Mouse (Mus musculus) ES-CJ7 (cell line): ENCODE data around the gene Btbd6.

Experiments used
- DNase-seq: peaks from one replicate; pipeline ENCODE4 v3.0.0; 2011; ENCODE audit warnings: low read depth, low spot score

The Btbd6 gene

GRCm38 (mm10) chr12:112976371-112977073, at the start of gene Btbd6:
Btbd6 (plus strand) TSS chr12:112976482.
- peak; percentile 82 for DNase-seq

- no peak for DNase-seq
These were observed 49.0 kb upstream of the Btbd6 start for GRCm38 (mm10) chr12:112927265-112927664.

- DNase-seq, result peak; percentile 43
These were observed 47.7 kb upstream of the Btbd6 start for GRCm38 (mm10) chr12:112928401-112929241.

- DNase-seq, result peak; percentile 76
These were observed 46.5 kb upstream of the Btbd6 start, which contains the start of gene Jag2 for GRCm38 (mm10) chr12:112929562-112930352. Jag2 (minus strand) TSS chr12:112929776.

- DNase-seq, result no peak
These were observed 43.6 kb upstream of the Btbd6 start for GRCm38 (mm10) chr12:112932647-112933046.

- DNase-seq, result no peak
These were observed 38.4 kb upstream of the Btbd6 start for GRCm38 (mm10) chr12:112937906-112938305.

- DNase-seq, result no peak
These were observed 37.9 kb upstream of the Btbd6 start for GRCm38 (mm10) chr12:112938366-112938765.

GRCm38 (mm10) chr12:112938873-112939565, 37.3 kb upstream of the Btbd6 start:
- DNase-seq, result peak; percentile 37

GRCm38 (mm10) chr12:112940238-112940637, 36.0 kb upstream of the Btbd6 start:
- DNase-seq, result no peak

- no peak for DNase-seq
These were observed 35.6 kb upstream of the Btbd6 start for GRCm38 (mm10) chr12:112940710-112941109.

- DNase-seq, result no peak
These were observed 35.0 kb upstream of the Btbd6 start for GRCm38 (mm10) chr12:112941156-112941775.

GRCm38 (mm10) chr12:112941776-112942713, 34.2 kb upstream of the Btbd6 start, which contains the start of gene Nudt14:
Nudt14 (minus strand) TSS chr12:112942124.
- peak; percentile 76 for DNase-seq

GRCm38 (mm10) chr12:112943669-112944068, 32.6 kb upstream of the Btbd6 start:
- no peak for DNase-seq

GRCm38 (mm10) chr12:112947307-112947706, 29.0 kb upstream of the Btbd6 start:
- DNase-seq, result peak; percentile 67

GRCm38 (mm10) chr12:112950040-112950760, 26.1 kb upstream of the Btbd6 start:
- DNase-seq, result peak; percentile 50

GRCm38 (mm10) chr12:112950761-112951129, 25.5 kb upstream of the Btbd6 start:
- DNase-seq, result no peak

- DNase-seq, result no peak
These were observed 25.0 kb upstream of the Btbd6 start for GRCm38 (mm10) chr12:112951150-112951842.

GRCm38 (mm10) chr12:112952433-112952832, 23.8 kb upstream of the Btbd6 start:
- DNase-seq, result no peak
